Mouse (Mus musculus) neural tube, embryonic 13.5 days (tissue): ENCODE measurements around the gene Taf8. TPM values are rescaled to one million over a fixed set of nuclear protein-coding genes. Genes with fewer than 3 reads are reported as not detected.

ENCODE experiments used
- ATAC-seq: fragments of 200-750 bp; cut with Nextera tagmentation; 2 replicates; pipeline ENCODE4 v1.8.0; 2017; ENCODE audit warnings: low read depth, mild to moderate bottlenecking, moderate TSS enrichment, moderate library complexity
- H3K27ac ChIP-seq: fragments of 300-500 bp; sonication (generic); replicated peaks from 2 replicates; pipeline ENCODE4 v1.5.1; 2015; ENCODE audit warnings: moderate library complexity, mild to moderate bottlenecking, inconsistent platforms
- H3K27me3 ChIP-seq: fragments of 300-500 bp; sonication (generic); 2 replicates; pipeline ENCODE4 v1.6.1; 2015; ENCODE audit warnings: mild to moderate bottlenecking, inconsistent platforms
- H3K36me3 ChIP-seq: fragments of 300-500 bp; sonication (generic); 2 replicates; pipeline ENCODE4 v1.6.1; 2015; ENCODE audit warnings: mild to moderate bottlenecking, inconsistent platforms
- H3K4me1 ChIP-seq: fragments of 300-500 bp; sonication (generic); replicated peaks from 2 replicates; pipeline ENCODE4 v1.6.1; 2015; ENCODE audit warnings: inconsistent platforms
- H3K4me2 ChIP-seq: fragments of 300-500 bp; sonication (generic); 2 replicates; pipeline ENCODE4 v1.6.1; 2015; ENCODE audit warnings: inconsistent platforms, mild to moderate bottlenecking, moderate library complexity
- H3K4me3 ChIP-seq: fragments of 300-500 bp; sonication (generic); 2 replicates; pipeline ENCODE4 v1.5.1; 2015; ENCODE audit warnings: mild to moderate bottlenecking, inconsistent platforms
- H3K9ac ChIP-seq: fragments of 300-500 bp; sonication (generic); 2 replicates; pipeline ENCODE4 v1.6.1; 2015; ENCODE audit warnings: moderate library complexity, mild to moderate bottlenecking, inconsistent platforms
- H3K9me3 ChIP-seq: fragments of 300-500 bp; sonication (generic); 2 replicates; pipeline ENCODE4 v1.6.1; 2016; ENCODE audit warnings: inconsistent platforms
- WGBS: fragments of 180-500 bp; shearing (Covaris S2); methylation state at CpG from one replicate; pipeline ENCODE4 v1.1.7; 2015; 5-methylcytosine and 5-hydroxymethylcytosine counted together
- polyA plus RNA-seq: library from polyadenylated mRNA; unstranded; fragments of >200 nt; fragmentation: Nextera tagmentation; extraction: Ambion mirVana; gene quantifications from 2 replicates; pipeline ENCODE4 v1.2.1, GENCODE M21; 2015

Gene Taf8
- polyA plus RNA-seq, 1 experiment from 2014 or later: 23.2 TPM

DNA sequence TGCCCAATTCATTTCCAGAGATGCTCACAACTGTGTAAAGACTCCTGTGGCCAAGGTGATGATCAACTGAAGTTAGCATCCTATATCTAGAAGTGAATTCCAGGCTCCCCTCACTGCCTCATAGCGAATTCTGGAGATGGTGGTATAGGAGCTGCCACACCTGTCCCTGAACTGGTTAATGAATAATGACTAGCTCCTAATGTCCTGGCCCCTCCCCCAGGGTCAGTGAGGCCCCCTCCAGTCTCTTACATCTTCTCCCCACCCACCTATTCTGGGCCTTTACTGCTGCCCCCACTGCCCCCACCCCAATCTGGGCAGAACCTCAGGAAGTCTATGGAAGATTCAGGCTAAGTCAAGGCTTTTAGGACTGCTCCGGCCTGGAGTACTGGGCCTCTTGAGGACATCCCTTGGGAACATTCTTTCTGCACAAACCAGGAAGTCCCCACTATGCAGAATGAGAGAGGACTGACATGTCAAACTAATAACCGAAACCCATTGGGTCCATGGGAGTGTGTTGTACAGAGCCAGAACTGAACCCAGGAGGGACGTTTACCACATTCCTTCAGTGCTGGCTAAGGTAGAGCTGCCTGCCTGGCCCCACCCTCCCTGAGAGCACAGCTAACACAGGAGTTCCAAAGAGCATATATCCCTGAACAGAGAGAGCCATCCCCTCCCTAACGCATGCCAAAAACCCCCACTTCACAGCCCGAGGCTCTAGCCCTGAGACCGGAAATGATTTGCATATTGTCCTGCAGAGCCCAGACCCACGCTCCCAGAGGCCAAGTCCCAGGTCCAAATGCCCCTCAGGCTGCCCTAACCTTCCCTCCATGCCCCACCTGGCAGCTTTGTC is 53.3 kb downstream of the Taf8 start:
- Histone ChIP-seq H3K36me3 (no peaks in the 10 kb centered on the region), H3K4me1 (peaks cover 9% of the 10 kb centered on the region), H3K4me2 (no peak overlapping the region), H3K9me3 (no peaks in the 10 kb centered on the region), H3K27me3 (no peaks in the 10 kb centered on the region), H3K4me3 (no peak overlapping the region), H3K9ac (no peak overlapping the region), H3K27ac (no peak overlapping the region)
- ATAC-seq: no peak
- 47% methylated on average over 8 of the region's 8 CpGs for WGBS

DNA sequence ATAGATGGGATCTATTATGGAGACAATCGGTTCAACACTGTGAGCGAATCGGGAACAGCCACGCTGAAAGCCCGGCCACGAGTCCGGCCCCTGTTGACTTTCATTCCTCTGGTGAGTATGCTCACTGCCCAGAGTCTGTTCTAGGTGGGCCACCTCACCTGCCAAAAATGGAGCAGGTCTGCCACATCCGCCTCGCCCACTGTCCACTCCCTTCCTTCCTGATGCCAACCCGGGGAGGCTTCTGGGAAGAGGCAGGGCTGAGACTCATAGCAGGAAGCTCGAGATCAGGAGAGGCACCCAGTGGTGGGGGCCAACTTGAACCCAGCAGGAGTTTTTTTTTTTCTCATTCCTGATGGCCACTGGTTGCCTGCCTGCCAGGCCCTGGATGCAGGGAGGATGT is 55.5 kb downstream of the Taf8 start:
- no peak overlapping the region for H3K4me3 ChIP-seq
- ATAC-seq: no peak
- no peaks in the 10 kb centered on the region for H3K36me3 ChIP-seq
- H3K4me1 ChIP-seq: peaks cover 9% of the 10 kb centered on the region
- 86% methylated on average over 11 of the region's 11 CpGs for WGBS
- H3K27ac ChIP-seq: no peak overlapping the region
- H3K9ac ChIP-seq: no peak overlapping the region
- no peaks in the 10 kb centered on the region for H3K9me3 ChIP-seq
- H3K4me2 ChIP-seq: no peak overlapping the region
- no peaks in the 10 kb centered on the region; the same call in 1 of the 2 replicates for H3K27me3 ChIP-seq

DNA sequence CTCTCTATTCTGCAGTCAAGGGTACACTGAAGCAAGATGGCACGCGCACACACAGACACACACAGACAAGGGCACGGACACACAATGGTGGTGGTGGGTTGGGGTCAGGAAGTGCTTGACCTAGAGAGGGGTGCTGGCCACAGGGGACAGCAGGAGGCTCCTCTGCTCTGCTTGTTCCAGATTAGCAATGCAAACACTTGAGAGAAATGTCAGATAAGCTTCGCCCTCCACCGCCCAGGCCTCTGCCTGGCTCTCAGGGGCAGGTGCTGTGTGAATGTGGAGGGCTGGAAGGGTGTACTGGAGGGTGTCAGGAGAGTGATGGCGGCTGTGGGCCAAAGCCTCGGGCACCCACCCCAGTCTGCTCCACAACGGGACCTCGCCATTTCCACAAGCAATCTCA is 56.1 kb downstream of the Taf8 start:
- Histone ChIP-seq H3K27me3 (no peaks in the 10 kb centered on the region; the same call in 1 of the 2 replicates), H3K9me3 (no peaks in the 10 kb centered on the region), H3K4me3 (no peak overlapping the region), H3K4me1 (peaks cover 9% of the 10 kb centered on the region), H3K36me3 (no peaks in the 10 kb centered on the region), H3K27ac (no peak overlapping the region), H3K4me2 (no peak overlapping the region), H3K9ac (no peak overlapping the region)
- WGBS: 82% methylated on average over 9 of the region's 9 CpGs
- ATAC-seq: no peak

DNA sequence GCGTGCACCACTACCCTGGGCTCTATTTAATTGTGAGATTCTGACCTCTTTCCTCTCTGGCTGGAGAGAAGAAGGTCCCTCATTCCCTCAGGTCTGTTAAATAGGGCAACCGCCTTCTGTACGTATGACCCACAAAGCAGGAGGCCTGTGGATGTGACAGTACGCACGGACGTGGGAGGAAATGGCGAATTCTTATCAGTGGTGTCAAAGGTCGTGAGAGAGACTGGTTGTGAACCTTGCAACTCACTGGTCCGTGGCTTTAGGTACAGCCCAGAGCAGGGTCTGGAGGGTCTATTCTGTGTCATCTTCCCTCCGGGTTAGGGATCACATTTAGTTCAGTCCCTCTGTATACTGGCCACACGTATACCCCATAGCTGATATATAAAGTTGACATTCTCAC is 56.6 kb downstream of the Taf8 start:
- Histone ChIP-seq H3K36me3 (no peaks in the 10 kb centered on the region), H3K27me3 (no peaks in the 10 kb centered on the region; the same call in 1 of the 2 replicates), H3K4me2 (no peak overlapping the region), H3K27ac (no peak overlapping the region), H3K9me3 (no peaks in the 10 kb centered on the region), H3K4me1 (peaks cover 8% of the 10 kb centered on the region), H3K4me3 (no peak overlapping the region), H3K9ac (no peak overlapping the region)
- no peak for ATAC-seq
- whole genome bisulfite sequencing: 84% methylated on average over 11 of the region's 11 CpGs

DNA sequence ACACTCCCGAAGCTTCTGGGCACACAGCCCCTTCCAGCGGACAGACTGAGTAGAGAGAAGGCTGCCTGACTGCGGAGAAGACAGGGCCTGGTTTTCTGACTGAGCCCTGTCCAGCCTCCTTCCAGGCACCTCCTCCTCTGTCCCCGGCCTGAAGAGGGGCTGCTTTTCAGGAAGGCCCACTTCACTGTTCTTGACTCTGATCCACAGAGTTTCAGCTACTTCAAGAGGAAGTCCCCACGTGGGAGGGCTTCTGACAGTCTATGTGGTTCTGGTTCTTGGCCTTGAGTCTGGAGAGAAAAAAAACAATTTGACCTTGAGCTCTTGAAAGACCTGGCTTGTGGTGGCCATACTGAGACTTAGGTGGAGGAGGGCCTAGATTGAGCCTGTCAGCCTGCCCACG is 58.0 kb downstream of the Taf8 start:
- H3K4me1 ChIP-seq: peaks cover 9% of the 10 kb centered on the region
- H3K4me2 ChIP-seq: no peak overlapping the region
- ATAC-seq: no peak
- no peaks in the 10 kb centered on the region for H3K36me3 ChIP-seq
- no peak overlapping the region for H3K27ac ChIP-seq
- no peaks in the 10 kb centered on the region for H3K9me3 ChIP-seq
- H3K9ac ChIP-seq: no peak overlapping the region
- 74% methylated on average over 6 of the region's 6 CpGs for WGBS
- H3K4me3 ChIP-seq: no peak overlapping the region
- H3K27me3 ChIP-seq: peaks cover 9% of the 10 kb centered on the region

DNA sequence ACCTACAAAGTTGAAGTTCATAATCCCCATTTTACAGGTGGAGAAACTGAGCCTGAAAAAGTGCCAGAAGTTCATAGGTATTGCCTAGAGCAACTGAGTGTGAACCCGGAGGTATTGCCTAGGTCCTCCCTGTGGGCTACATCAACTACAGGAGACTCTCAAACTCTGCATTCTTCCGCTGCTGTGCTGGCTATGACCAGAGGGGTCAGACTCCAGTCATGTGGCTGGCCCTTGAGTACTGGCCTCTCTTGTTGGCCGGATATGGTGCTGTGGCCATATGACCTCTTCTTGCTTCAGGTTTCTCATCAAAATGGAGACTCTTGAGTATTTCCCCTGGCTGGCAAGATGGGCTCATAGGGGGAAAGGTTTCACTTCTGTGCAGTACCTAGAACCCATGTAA is 59.8 kb downstream of the Taf8 start:
- 79% methylated on average over 3 of the region's 3 CpGs for WGBS
- H3K27me3 ChIP-seq: peaks cover 27% of the 10 kb centered on the region
- H3K4me2 ChIP-seq: no peak overlapping the region

DNA sequence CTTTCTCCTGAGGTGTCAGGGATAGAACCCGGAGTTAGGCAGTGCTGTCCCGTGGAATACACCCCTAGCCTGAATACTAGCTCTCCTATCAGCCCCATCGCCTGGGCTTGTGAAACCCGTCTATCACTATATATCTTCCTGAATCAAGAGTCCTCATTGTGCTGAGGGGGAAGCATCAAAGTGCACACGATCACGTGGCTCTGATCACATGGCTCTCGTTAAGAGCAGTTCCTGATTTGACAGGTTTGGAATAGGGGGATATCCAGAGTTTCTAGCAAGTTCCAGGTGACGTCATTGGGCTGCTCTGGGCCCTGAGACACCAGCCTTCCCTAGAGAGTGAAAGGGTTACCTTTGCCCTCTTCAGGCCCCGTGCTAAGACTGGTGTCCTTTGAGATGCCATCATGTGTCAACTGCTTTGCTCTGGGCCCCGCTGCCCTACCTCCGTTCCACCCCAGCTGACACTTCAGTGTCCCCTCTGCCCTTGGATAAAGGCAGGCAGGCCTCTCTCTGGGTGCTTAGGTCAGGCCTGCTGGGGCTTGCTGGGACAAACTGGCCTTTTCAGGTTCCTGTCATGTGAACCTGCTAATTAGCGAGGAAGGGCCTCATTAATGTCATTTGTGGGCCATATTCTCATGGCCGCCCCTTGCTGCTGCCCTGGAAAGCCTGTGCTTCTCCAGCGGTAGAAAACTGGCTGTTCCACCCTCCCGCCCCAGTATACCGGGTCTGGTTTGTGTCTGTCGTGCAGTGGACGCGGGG is 60.6 kb downstream of the Taf8 start:
- no peaks in the 10 kb centered on the region for H3K36me3 ChIP-seq
- H3K4me2 ChIP-seq: no peak overlapping the region
- no peak overlapping the region for H3K9ac ChIP-seq
- H3K4me3 ChIP-seq: no peak overlapping the region
- ATAC-seq: no peak
- 78% methylated on average over 19 of the region's 19 CpGs for WGBS
- H3K27ac ChIP-seq: 0 out of 2 replicates have a peak overlapping the region, but pooled peaks have one; percentile 1
- no peaks in the 10 kb centered on the region for H3K9me3 ChIP-seq
- H3K27me3 ChIP-seq: peaks cover 35% of the 10 kb centered on the region
- peaks cover 17% of the 10 kb centered on the region for H3K4me1 ChIP-seq

More for the DNA sequence above, 59.8 kb downstream of the Taf8 start:
- Histone ChIP-seq H3K4me3 (no peak overlapping the region), H3K36me3 (no peaks in the 10 kb centered on the region), H3K4me1 (peaks cover 9% of the 10 kb centered on the region), H3K9ac (no peak overlapping the region), H3K9me3 (no peaks in the 10 kb centered on the region), H3K27ac (no peak overlapping the region)
- ATAC-seq: no peak

DNA sequence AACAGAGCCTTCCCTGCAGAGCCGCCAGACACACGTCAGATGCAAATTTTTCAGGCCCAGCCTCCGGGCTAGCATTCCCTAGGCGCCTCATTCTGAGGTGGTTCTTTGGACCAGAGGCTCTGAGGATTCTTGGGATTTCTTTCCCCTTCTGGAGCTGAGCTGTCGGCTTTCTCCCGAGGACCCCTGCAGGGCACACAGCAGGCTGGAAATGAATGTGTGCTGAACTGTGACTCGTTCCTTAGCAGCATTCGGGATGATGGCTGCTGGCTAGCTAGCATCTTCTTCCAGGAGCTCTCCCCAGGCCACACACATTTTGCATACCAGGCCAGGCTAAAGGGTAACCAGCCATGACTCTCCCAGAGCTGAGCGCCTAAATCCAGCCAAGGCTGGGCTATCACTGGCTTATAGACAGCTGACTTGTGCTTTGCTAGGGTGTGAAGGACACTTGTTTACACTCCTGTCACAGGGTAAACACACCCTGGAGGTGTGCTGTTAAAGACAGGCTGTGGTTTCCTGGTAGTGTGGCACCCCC is 61.7 kb downstream of the Taf8 start:
- H3K4me2 ChIP-seq: no peak overlapping the region
- H3K27ac ChIP-seq: peak overlapping the region; percentile 53
- no peak overlapping the region for H3K9ac ChIP-seq
- H3K27me3 ChIP-seq: peaks cover 44% of the 10 kb centered on the region
- peaks cover 21% of the 10 kb centered on the region for H3K4me1 ChIP-seq
- H3K36me3 ChIP-seq: no peaks in the 10 kb centered on the region
- H3K9me3 ChIP-seq: no peaks in the 10 kb centered on the region
- WGBS: 4% methylated on average over 9 of the region's 9 CpGs
- no peak overlapping the region for H3K4me3 ChIP-seq
- ATAC-seq: peak; percentile 44; the same call in 1 of the 2 replicates

DNA sequence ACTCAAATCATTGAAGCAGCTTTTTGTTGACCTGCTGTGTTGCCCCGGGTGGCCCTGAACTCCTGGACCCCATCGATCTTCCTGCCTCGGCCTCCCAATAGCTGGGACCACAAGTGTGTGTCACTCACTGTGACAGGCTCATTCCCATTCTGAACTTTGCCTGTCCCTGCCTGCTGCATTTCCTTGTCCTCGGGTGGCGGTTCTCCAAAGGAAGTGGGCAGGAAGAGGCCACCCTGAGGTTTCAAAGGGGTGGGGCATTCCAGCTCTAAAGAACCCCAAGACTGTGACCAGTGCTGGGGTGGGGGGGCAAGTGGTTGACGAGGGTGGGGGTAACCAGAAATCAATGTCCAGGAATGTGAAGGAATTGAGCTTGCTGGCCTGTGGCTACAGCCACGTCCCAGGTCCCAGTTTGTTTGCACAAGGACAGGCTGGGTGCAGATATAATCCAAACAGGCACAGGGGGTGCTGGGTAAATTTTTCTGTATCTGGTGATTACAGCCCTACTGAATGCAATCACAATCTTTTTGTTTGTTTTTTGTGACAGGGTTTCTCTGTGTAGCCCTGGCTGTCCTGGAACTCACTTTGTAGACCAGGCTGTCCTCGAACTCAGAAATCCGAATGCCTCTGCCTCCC is 62.6 kb downstream of the Taf8 start:
- Histone ChIP-seq H3K4me2 (no peak overlapping the region), H3K4me3 (no peak overlapping the region), H3K4me1 (peaks cover 21% of the 10 kb centered on the region), H3K9me3 (no peaks in the 10 kb centered on the region), H3K9ac (no peak overlapping the region), H3K27me3 (peaks cover 51% of the 10 kb centered on the region), H3K36me3 (no peaks in the 10 kb centered on the region), H3K27ac (peak overlapping the region; percentile 53; the same call in 1 of the 2 replicates)
- 32% methylated on average over 9 of the region's 9 CpGs for WGBS
- no peak for ATAC-seq

DNA sequence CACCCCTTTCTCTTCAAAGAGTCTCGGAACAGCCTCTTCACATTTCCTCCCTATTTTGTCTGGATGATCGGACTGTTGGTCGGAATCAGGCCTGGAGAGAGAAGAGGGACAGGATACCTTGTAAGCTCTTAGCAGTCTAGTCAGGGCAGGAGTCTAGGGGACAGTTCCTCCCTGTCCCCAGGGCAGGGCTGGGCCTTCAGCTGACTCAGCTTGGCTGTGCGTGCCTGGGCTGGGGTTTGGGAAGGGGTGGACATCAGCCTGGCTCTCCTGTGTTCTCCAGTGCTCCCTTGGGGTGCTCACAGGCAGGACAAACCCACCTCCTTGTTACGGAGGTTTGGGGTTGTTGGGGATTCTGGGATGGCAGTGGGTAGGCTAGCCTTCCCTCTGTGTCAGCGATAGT is 63.5 kb downstream of the Taf8 start:
- H3K4me3 ChIP-seq: no peak overlapping the region
- no peaks in the 10 kb centered on the region for H3K36me3 ChIP-seq
- no peak overlapping the region for H3K4me2 ChIP-seq
- no peak overlapping the region for H3K9ac ChIP-seq
- no peak overlapping the region for H3K27ac ChIP-seq
- WGBS: 63% methylated on average over 6 of the region's 6 CpGs
- ATAC-seq: no peak
- H3K4me1 ChIP-seq: peaks cover 21% of the 10 kb centered on the region
- no peaks in the 10 kb centered on the region for H3K9me3 ChIP-seq
- H3K27me3 ChIP-seq: peaks cover 54% of the 10 kb centered on the region

DNA sequence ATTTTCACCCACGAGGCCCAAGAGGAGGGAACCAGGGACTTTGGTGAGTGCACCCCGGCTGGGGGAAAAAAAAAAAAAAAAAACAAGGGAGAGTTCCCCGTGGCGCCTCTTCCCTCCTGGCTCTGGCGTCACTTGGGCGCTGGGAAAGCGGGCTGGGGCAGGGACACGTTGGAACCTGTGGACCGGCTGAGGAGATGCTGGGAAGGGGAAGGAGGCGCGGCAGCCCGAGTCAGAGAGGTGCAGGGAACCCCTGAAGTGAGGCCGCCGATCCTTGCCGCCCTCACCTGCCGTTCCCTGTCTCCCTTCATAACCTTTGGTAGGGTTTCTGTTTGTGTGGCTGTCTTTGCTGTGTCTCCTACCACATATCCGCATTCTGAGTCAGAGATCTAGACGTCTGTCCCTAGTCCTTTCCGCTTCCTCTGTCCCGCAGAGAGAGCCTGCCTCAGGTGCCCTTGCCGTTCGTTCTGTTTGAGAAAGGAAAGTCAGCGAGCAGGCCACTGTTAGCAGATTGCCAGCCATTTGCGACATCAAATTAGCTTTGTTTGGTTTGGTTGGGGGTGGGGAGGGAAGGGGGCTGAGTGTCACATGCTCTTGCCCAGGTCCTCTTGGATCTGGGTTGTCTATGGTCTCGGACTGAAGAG is 65.1 kb downstream of the Taf8 start, which contains the start of gene 1700001C19Rik:
TSS of gene 1700001C19Rik (minus strand) at position 470 of the 641 bp plus-strand sequence.
- peak within 1 kb of the TSS; percentile 63 for H3K9ac ChIP-seq
- peaks cover 21% of the 10 kb centered on the region for H3K4me1 ChIP-seq
- 2% methylated on average over 25 of the region's 25 CpGs for WGBS
- H3K27ac ChIP-seq: no peak within 1 kb of the TSS
- peaks cover 55% of the 10 kb centered on the region for H3K27me3 ChIP-seq
- no peaks in the 10 kb centered on the region for H3K9me3 ChIP-seq
- H3K4me2 ChIP-seq: peak within 1 kb of the TSS; percentile 70
- ATAC-seq: no peak
- H3K36me3 ChIP-seq: no peaks in the 10 kb centered on the region
- H3K4me3 ChIP-seq: peak within 1 kb of the TSS; percentile 40
